Mouse (Mus musculus) activated CD4-positive, CD25-positive, alpha-beta regulatory T cell, adult 4 months (primary cell): ENCODE results near the gene Itpr3. TPM values are rescaled to one million over a fixed set of nuclear protein-coding genes. Genes with fewer than 3 reads are reported as not detected.

Experiments
- ATAC-seq: one replicate; pipeline ENCODE4 v1.8.0; 2017
- polyA plus RNA-seq, 2 experiments: library from polyadenylated mRNA; unstranded; fragments of 100-300 nt; shearing (Covaris generic); gene quantifications; one replicate each; pipeline ENCODE4 v1.2.1; 2017

Gene Itpr3
- polyA plus RNA-seq: 1 to 10 TPM; 5.8 to 6.4 TPM

DNA sequence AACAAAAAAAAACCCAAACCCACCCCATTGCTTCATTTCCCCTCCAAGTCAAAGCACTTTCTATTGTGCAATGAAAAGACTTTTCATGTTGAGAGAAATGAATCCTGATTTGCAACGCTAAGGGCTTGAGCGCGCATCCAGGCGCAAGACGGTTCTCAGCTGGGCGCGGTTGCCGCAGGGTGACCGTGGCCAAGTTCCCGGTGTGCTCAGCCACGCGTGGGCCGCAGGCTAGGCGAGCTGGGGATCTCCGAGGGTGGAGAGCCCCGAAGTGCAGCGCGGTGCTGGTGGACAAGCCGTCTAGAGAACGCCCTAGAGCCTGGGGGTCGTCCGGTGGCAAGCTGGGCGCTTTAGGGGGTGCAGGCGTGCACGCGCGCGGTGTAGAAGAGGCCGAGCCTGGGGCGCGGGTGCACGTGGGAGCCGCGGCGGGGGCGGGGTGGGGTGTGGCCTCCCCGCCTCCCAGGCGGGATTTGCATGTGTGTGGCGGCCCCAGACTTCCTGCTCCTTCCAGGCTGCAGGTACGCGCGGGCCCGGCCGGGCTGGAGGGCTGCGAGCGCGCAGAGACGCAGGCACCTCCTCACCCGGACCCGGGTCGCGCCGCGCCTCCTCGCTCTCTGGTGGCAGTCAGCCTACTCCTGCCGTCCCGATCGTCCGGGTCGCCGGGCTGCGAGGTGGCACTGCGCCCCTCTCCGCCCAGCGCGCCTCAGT is at the start of gene Itpr3:
TSS of gene Itpr3 (plus strand) at position 493 of the 705 bp plus-strand sequence.
- peak; percentile 76 for ATAC-seq

DNA sequence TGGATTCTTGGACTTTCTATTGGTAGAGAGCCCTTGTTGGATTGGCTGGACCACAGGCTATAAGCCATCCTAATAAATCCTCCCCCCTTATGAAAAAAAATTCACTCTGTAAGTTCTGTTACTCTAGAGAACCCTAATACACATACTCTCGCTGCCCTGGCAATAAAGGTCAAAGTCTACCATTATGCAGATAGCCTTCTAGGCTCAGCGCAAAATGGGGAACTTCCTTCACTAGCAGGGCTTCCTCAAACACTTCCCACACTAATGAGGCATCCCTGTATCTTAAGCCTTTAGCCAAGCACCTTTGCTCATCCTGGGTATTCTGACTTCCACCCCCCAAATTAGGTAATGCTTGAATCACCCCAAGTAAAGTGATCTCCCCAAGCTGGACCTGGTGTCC is 48.8 kb upstream of the Itpr3 start:
- no peak for ATAC-seq

DNA sequence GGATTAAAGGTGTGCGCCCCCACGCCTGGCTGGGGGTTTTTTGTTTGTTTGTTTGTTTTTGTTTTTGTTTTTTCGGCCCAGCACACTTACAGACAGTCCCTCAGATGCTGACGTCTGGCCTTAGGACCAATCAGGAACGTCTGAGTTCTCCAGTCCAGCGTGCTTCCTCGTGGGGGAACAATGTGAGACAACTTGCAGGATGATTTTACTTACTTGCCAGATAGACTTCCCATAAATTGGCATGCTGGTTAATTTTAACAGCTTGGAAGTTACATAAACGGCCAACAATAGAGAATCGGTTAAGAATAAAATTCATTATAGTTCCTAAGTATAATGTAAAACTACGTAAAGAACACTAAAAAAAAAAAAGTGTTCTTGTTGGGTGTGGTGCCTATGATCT is 45.9 kb upstream of the Itpr3 start:
- no peak for ATAC-seq

DNA sequence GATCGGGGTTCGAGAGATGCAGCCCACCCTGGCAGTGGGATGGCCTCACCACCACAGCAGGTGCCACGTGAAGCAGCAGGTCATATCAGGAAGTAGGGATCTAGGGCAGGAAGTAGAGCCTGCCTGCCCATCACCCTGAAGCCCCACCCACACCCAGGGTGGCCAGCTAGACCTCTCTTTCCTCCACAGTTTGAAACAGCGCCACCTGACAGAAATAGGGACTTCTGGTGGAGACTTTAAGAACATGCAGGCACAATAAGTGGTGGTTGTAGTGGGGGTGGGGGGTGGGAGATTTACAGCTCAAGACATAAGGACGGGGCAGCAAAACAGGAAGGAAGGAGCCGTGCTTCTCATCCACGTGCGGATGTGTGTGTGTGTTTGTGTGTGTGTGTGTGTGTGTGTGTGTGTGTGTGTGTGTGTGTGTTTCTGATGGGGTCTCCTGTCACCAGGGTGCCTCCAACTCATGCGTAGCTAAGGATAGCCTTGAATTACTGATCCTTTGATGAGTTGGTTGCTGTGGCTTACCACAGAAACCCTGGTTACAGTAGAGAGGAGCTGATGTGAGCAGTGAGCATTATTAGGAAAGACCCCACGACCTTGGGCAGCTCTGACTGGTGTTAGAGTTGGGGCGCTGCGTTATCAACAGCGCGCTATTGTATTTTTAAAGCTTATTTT is 45.0 kb upstream of the Itpr3 start:
- peak; percentile 82 for ATAC-seq

DNA sequence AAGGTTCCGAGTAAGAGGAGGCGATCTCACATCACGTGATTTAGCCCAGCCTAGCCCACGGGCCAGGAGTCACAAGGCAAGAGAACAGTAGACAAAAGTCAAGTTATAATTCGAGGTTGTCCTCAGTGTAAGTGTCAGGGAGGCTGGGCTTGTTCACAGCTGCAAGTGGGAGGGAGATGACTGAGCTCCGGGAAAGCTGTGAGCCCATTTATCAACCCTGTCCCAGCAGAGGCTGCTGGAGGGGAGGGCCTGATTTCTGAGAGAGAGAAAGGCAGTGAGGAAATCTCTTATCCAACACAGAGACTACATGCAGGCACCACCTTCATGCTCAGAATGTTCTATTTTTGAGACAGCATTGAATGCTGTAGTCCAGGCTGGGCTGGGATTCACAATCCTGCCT is 44.2 kb upstream of the Itpr3 start:
- no peak for ATAC-seq

DNA sequence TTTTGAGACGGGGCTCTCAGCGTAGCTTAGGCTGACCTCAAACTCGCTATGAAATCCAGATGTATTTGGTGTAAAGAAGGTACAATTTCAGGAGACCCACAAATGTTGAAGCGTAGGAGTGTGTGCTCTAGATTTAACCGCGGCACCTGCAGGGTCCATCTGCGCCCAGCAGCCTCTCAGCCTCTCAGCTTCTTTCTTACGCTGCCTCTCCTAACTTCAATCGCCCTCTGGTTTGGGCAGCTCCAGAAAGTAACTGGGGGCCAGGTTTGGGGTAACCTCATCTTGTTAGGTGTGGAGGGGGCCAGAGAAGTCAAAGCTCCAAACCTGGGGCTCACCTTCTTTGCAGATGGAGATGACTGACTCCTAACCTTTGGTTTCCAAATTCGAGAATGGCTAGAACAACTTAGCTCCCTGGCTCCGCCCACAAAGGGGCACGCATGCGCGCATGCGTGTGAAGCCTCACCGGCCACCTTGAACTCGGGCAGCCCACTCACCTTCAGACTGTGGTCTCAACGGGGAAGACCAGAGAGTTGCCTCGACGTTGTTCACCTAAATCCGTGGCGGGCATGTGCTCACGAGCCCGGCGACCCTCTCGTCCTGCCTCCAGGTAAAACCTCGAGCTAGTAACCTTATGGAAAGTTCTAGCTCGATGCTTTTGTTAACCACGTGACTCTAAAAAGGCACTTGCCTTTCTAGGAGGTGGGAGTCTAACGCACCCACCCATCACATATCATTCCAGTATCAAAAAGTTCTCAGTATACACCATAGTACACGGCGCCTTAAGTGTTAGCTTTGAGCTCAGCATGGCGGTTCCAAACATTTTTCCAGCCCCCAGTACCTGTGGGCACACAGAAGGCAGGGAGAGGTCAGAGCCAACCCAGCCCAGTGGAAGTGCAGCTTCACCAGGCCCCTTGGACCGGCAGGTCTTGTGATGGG is 39.3 kb upstream of the Itpr3 start:
- ATAC-seq: peak; percentile 86

DNA sequence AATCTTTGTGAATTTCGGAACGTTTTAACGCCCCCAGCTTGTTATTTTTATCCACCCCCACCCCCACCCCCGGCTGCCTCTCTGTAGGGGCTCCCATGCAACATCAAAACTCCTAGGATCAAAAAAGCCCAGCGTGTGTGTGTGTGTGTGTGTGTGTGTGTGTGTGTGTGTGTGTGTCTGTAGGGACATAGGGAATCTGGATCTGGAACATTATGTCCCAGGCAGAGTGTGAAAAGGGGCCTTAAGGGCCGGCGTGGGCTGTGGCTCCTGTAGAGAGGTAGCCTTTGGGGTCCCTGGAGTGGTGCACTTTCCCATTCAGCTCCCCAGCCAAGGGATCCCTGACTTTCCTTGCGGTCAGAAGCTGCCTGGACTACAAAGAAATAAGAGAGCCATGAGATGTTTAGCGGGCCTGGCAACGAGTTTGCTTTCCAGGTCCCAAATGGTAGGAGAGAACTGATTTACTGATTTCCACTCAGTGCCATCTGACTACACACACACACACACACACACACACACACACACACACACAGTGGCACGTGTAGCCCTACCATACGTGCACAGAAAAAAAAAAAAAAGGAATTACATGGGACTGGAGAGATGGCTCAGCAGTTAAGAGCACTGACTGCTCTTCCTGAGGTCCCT is 38.4 kb upstream of the Itpr3 start:
- ATAC-seq: no peak

DNA sequence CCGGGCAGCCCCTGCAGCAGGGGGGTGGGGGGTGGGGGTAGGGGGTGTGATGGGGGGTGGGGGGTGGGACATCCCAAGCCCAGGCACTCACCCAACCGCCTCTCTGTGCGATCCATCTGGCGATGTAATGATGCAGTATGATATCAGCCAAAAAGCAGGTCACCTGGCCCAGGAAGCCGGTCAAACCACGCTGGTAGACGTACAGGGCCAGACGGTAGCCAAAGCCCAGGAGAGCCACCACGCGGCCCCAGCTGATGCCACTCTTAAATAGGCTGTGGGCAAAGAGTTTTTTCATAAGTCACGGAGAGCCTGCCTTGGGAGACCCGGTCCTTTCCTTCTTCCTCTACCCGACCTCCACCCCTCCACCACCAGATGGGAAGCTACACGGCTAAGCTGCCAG is 36.0 kb upstream of the Itpr3 start:
- no peak for ATAC-seq

DNA sequence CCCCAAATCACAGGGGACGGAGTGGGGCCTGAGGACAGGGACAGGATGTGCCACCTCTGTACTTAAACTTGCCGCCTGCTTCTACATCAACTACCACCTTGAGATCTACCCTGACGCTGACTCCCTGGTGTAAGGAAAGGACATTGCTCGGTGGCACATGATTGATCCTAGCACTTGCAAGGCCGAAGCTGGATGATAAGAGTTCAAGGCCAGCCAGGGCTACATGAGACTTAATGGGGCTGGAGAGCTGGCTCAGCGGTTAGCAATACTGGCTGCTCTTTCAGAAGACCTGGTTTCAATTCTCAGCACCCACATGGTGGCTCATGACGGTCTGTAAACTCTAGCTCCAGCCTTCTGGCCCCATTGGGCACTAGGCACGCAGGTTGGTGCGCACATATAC is 35.4 kb upstream of the Itpr3 start:
- ATAC-seq: no peak

DNA sequence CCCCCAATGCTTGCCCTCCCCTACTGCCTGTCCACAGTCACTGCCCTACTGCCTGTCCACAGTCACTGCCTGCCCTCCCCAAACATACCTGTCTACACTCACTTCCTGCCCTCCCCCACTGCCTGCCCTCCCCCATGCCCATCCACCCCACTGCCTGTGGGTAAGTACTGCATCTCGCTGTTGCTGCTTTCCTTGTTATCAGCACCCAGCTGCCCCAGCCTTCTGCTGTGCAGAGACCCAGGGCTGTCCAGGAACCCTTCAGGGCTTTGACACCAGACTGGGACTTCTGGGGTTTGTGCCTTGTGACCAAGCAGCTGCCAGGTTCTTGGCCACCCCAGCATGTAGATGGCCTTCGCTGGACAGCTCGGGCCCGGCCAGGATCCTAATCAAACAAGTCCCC is 33.8 kb upstream of the Itpr3 start:
- ATAC-seq: no peak

DNA sequence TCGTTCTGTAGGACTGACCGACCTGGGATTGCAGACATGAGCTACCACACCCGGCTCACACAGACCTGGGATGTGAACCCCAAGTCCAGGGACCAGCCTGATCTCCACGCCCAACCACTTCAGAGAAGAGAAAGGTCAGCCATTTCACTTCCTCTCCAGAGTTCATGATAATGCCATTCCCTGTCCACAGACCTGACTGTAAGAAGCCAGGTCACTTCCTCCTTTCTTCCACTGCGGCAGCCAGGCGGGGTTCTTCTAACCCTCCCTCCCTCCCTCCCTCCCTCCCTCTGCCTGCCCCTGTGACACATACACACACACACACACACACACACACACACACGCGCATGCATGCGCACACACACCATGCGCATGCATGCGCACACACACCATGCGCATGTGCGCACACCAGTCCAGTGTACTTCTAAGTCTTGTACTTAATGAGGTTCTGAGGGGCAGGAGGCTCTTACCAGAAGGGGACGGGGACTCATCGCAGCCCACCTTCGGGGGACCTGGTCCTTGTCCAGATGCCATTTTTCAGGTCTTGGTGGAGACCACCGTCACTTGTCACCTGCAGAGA is 31.7 kb upstream of the Itpr3 start:
- no peak for ATAC-seq

DNA sequence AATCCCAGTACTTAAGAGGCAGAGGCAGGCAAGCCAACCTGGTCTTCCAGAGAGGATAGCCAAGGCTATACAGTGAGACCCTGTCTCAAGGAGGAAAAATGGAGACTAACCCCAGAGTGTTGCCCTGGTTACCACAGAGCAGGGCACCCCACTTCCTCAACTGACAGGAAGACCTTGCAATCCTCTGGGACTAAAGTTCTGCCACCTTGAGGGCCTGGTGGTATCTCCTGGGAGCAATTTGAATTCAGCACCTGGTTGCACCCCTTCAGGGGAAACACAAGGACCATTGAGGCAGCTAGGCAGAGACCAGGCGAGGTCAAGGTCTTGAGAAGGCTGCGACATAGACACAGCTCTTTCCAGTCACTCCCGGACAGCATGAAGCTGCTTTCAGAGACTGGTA is 31.2 kb upstream of the Itpr3 start:
- ATAC-seq: no peak

DNA sequence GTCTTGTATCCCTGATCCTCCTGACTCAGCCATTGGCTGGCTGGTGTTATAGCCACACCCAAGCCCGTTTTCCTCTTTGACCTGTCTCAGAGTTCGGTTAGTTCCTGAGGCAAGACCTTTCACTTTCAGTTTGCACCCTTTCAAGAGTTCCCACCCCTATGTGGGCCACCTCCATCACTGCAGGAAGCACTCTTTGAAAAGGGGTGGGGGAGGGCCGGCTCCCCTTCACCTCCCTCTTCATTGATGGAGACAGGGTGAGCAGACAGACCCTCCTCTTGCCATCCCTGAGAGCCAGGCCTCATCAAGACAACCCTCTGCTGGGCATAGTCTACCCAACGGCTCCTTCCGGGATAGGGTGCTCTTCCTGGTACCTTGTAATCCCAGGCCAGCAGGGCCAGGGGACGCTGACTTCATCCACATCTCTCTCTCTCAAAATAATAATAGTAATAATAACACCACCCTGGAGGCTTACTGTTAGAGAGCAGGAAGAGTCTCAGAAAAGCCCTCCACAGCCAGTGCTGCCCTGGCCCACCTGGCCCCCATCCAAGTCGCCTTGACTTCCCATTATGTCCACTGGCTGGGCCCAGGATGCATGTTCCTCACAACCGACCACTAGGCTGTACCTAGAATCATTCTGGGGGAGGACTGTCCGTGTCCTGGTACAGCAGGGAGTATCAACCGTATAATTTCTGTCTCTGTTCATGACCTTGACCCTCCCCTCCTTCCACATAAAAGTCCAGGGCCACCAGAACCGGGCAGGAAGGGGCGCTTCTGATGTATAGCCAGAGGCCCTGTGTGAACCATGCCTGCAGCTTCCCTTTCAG is 29.4 kb upstream of the Itpr3 start:
- ATAC-seq: peak; percentile 93

DNA sequence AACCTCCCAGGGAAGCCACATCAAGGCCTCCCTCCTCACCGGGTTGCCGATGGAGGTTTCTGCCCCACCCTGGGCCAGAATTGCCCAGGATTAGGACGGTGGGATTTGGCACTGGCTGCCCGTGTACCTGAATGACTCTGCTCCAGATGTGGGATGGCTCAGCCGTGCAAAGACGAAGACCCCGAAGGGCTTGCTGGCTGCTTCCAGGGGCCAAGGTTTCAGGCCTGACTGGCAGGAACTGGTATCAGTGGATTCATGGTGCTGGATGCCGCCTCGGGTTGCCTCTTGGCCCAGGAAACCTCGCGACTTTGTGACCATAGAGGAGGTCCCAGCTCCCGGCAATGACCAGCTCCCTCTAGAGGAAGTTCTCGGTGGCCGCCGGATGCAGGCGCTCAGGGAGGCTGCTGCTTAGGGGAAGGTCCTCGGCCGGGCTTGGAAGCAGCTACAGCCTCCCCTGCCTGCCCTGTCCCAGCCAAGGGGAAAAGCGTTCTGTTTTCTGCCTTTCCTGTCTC is 28.8 kb upstream of the Itpr3 start:
- ATAC-seq: peak; percentile 70

DNA sequence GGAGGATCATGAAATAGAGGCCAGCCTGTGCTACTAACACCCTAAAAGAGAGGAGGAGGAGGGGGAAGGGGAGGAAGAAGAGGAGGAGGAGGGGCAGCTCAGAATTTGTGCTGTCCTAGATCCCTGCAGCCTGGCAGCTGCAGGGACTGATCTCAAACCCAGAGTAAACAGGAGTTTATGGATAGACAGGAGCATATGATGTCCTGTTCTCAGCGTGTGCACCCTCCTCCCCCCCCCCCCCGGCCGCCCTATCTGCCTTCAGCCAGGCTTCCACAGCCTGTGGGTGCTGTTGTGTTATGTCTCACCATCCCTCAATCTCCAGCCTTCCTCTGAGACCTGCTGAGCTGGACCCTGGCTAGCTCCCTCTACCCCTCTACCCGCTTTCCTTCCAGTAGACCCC is 28.2 kb upstream of the Itpr3 start, which contains the start of gene Bak1:
TSS of gene Bak1 (minus strand) at position 101 of the 400 bp plus-strand sequence.
- ATAC-seq: no peak

DNA sequence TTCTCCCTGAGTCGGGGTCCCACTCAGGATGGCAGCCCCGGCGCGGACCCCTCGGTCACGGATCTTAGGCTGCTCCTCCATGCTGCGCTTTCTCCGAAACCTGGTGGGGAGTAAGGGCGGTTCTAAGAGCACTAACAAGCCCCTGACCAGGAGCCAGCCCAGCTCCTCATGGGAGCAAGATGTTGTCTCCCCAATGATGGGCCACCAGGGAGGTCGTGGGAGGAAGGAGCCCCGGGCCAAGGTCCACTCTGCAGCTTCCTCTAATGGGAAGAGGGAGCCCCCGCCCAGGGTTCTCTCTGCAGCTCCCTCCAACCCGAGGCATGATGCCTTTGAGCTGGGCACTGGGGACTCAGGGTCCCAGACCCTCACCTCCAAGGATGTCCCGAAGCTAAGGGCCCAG is 27.7 kb upstream of the Itpr3 start:
- no peak for ATAC-seq

DNA sequence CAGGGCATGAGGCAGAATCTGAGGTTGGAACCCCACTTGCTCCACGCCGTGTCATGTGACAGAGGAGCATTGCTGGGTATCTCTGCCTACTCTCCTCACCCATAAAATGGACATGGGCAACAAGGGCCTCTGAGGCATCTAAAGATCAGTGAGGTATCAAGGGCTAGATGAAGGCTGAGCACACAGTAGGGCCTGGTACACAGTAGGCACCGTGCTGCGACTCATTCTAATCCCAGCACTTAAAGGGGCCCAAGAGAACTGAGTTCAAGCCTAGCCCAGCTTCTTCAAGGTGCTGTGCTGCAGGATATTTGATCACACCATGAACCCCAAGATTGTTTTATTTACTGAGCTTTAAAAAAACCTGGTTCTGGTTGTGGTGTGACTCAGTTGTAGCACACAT is 26.2 kb upstream of the Itpr3 start:
- ATAC-seq: no peak

DNA sequence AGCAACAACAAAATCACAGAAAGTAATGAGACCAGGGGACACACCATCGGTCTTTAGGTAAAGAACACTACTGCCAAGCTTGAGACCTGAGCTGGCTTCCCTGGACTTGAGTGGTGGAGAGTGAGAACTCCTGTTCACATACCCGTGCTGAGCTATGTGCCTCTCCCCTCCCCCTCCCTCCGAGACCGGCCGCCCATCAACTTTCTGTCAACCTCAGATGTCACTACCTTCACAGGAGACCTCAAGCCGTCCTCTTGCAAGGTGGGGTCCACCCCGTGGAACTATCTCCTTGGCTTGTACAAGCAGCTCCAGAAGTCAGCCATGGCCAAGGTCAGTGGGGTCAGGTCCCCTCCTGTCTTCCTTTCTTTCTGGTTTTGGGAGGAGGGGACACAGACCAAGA is 24.8 kb upstream of the Itpr3 start:
- ATAC-seq: no peak

DNA sequence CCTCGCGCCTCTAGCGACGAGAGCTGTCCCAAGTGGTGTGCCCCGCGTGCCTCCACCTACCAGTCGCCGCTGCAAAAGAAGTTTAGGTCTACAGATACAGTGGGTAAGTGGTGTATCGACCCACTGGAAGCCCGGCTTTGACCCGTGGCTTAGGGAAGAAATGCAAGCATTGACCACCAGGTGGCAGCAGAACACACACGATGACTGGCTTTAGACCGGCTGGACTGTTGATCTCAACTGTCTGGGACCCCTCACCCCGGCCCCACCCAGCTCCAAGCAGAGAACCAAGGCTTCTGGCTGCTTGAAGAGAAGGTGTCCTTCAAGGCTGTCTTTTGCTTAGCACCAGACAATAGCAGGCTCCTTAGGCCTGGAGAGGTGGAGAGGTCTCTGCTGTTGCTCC is 24.2 kb upstream of the Itpr3 start:
- no peak for ATAC-seq

DNA sequence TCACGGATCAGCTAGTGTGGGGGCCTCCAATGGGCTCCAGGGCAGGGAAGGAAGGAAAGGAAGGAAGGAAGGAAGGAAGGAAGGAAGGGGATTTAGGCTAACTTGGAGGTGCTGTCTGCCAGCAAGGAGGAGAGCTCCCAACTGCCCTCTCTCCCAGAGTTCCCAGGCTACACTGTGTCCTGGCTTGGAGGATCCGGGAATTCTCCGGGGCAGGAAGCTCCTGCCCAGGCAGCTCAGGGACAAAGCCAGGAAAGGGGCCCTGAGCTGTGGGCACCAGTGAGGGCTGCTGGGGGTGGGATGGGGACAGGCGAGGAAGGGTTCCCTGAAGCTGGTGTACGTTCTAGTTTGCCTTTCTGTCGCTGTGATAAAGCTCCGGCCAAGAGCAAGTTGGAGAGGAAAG is 20.6 kb upstream of the Itpr3 start:
- ATAC-seq: no peak

DNA sequence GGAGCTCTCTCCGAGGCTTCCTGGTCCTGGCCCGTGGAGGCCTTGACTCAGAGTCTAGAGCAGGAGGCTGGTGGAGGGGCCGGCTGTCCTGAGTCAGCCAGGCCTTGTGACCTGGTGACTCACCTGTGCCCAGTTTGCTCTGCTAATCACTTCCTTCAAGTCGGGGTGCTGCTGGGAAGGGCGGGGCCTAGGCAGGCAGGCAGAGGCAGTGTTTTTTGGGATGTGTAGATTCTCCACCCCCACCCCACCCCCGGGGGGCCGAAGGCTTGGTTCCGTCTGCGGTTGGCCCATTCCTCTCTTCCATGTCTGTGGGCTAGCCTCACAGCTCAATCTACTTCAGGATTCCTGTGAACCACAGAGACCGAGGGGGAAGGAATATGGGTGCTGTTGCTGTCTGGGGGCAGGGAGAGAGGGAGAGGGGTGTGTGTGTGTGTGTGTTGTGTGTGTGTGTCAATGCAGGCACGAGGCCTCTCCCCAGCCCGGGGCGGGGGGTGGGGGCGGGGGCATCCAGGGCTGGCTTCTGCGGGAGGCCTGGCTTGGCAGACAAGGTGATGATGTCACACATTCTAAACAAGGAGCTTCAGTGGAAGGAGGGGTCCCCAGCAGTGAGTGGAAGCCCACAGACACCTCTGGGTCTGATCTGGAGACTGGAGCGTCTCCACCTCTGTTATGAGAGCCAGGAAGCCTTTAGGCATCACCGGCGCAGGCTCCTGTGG is 18.6 kb upstream of the Itpr3 start:
- ATAC-seq: no peak
